Mouse (Mus musculus) 416B (cell line): ENCODE data around the gene Yif1b.

ENCODE experiments used
- DNase-seq: peaks from one replicate; pipeline ENCODE4 v3.0.0; 2011; ENCODE audit warnings: low read depth

Gene Yif1b

GRCm38 (mm10) chr7:29244732-29245416 is 6.7 kb downstream of the Yif1b start:
- DNase-seq, result peak; percentile 57

DNA sequence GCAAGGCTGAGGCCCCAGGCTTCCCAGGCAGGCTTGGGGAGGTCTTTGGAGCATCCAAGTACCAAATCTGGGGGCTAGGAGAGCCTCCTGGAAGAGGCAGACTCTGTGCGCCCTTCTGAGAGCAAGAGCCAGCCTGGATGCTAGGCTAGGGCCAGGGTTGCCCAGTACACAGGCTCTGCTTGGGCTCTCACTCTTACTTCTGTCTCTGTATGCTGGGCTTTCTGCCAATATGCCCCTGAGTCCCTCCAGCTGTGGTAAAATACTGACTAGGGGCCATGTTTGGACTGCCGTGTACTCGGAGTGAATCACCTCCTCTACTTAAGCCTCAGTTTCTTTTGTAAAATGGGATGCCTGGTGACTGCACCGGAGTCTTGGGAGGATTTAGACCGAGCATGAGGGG is 7.9 kb downstream of the Yif1b start:
- DNase-seq, result no peak

DNA sequence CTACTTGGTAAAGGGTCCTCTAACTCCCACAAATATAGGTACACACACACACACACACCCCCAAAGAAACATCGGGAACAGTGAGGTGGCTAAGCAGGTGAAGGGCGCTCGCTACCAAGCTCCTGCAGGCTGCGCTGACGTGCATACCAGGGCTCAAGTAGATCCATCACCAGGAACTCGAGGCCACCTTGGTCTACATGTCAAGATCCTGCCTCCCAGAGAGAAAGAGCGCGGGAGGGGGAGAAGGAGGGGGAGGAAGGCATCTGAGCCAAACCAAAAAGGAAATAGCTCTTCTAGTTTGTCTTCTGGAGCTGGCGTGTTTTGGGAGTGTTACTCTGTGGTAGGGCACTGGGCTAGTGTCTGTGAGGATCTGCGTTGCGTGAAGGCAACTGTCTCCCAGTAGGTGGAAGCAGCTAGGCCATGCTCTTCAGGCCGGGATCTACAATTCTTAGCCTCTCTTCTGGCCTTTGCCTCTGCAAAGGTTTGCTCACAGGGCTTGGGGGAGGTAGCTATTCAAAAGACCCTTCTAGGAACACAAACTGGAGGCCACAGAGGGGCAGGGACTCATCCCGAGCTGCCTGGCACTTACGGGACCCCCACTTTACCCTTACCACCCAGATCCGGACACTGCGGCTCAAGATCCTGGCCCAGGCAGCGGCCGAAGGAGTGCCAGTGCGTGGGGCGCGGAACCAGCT is 8.6 kb downstream of the Yif1b start:
- DNase-seq, result no peak

DNA sequence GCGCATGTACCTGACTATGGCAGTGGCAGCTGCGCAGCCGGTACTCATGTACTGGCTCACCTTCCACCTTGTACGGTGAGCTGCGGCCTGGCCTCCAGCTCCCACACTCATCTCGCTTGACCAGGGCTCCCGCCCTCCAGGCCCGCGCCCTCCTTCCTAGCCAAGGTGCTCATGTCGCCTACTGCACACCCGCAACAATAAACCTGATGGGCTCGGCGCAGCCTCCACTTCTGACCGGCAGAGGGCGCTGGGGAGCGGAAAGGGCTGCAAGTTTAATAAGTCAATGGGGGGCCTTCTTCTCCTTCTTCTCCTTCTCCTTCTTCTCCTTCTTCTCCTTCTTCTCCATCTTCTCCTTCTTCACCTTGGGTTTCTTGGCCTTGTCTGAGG is 9.2 kb downstream of the Yif1b start:
- peak; percentile 58 for DNase-seq

- DNase-seq, result no peak
Observed at GRCm38 (mm10) chr7:29247706-29248105, 9.6 kb downstream of the Yif1b start.

- DNase-seq, result no peak
Observed at GRCm38 (mm10) chr7:29248261-29248841, 10.2 kb downstream of the Yif1b start, which contains the start of gene 2200002D01Rik. 2200002D01Rik (minus strand) TSS chr7:29248466.

DNA sequence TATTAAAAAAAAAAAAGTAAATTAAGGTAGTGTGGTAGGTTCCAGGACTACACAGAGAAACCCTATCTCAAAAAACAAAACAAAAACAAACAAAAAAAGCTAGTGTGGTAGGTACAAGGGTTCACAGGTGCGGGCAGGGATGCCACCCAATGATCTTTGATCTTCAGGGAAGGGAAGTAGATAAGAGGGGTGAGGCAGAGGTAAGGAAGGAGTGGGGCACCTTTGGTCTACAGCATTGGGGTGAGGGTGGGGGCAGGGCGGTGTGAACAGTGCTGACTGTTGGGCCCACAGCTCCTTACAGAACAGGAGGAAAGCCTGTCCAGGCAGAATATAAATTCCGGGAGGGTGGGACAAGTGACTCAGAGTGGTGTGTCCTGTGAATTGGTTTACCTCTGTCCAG is 13.0 kb downstream of the Yif1b start:
- DNase-seq, result no peak

- DNase-seq, result peak; percentile 62
Observed at GRCm38 (mm10) chr7:29253842-29254241, 15.7 kb downstream of the Yif1b start.

- DNase-seq, result no peak
Observed at GRCm38 (mm10) chr7:29255875-29256274, 17.7 kb downstream of the Yif1b start.

- no peak for DNase-seq
Observed at GRCm38 (mm10) chr7:29257368-29257767, 19.2 kb downstream of the Yif1b start.

GRCm38 (mm10) chr7:29259781-29260730 is 21.9 kb downstream of the Yif1b start:
- DNase-seq, result no peak

- DNase-seq, result no peak
Observed at GRCm38 (mm10) chr7:29262151-29262550, 24.0 kb downstream of the Yif1b start.

- no peak for DNase-seq
Observed at GRCm38 (mm10) chr7:29263831-29264230, 25.7 kb downstream of the Yif1b start.

DNA sequence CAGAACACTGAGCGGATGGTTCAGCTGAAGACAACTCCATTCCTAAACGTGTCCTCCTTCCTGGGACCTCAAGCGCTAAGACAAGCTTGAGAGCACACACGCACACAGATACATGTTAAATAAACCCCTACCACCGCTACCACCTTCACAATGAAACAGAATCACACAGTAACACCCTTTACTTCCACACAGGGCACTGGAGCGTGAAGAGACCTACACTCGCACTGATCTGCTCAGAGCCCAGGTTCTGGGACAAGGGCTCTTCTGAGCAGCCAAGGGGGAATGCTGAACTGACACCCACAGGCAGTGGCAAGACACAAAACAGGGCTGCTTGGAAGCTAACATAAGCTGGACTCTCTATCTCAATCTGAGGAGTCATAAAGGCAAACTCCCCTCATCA is 27.5 kb downstream of the Yif1b start:
- DNase-seq, result no peak

- no peak for DNase-seq
Observed at GRCm38 (mm10) chr7:29266931-29267330, 28.8 kb downstream of the Yif1b start.

- DNase-seq, result no peak
Observed at GRCm38 (mm10) chr7:29270445-29270844, 32.3 kb downstream of the Yif1b start.

DNA sequence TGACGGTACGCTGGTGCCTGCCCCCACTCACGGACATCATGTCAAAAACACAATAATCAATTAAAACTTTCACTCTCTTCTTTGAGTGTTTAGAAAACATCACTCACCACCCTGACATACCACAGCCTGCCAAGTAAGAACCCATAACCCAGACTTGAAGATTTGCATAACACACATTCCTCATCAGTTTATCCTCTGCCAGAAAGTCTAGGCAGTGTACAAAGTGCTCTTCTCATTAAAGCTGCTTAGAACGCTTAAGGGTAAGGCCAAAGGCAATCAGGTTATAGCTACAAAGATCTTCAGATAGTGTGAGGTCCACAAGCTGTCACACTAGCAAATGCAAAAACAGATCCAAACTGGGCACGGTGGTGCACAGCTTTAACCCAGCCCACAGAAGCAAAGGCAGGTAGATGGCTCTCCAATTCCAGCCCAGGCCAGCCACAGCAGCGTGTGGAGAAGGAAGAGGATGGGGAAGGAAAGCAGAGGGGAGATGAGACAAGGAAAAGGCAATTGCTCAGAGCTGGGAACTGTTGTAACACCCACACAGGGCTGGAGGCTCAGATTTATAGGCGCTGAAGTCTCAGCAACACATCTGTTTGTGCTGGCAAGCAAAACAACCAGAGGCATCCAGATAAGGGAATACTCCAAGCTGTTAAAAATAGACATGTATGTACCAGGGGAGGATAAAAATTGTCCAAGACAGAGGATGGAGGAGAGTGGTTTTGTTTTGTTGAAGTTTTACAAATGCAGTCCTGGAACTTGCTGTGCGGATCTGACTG is 33.7 kb downstream of the Yif1b start:
- no peak for DNase-seq

DNA sequence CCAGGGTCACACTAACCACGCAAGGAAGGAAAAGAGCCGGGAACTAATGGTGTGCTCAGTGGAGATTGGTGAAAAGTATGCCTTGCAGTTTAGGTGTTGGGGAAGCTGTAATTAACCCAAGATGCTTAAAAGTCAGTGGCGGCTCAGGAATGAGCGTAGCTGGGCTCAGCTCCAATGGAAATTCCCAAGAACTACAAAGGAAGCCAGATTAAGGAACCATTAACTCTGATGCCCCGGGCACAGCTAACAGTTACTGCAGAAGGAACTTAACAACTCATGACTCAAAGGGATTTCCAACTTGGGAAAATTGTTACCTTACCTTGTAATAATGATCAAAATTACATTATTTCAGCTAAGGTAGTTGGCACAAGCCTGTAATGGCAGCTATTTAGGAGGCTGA is 38.6 kb downstream of the Yif1b start:
- DNase-seq, result peak; percentile 28

DNA sequence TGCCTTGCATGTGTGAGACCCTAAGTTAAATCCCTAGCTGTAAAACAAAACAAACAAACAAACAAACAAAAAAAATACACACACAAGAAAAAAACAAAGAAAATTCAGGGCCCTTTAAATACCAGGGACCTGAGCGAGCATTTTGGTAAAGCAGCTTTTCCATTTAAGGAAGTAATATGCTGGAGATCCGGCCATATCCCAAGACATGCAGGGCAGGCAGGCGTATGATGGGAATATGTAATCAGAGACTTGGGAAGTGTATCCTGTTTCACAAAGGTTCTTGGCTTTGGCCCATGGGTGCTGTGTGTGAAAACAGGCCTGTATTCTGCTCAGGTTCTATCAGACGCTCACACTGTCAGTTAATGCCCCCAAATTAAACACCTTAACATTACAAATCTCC is 39.4 kb downstream of the Yif1b start:
- DNase-seq, result no peak

DNA sequence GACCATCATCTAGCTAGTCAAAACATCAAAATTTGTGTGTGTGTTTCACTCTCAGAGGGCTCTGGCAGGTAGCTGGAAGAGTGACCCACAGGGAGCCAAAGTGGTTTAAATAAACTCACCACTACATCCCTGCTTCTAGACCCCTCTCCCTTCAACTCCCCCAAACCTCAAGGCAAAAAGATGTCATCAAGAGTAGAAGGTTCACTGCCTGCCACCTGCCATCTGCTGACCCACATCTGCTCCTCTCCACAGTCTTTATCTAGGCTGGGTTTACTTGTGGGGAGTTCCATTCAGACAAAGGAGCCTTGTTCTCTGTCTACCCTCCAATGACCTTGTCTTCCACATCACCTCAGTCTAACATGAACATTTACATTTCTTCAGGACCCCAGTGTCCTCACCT is 41.1 kb downstream of the Yif1b start:
- no peak for DNase-seq

GRCm38 (mm10) chr7:29279924-29280323 is 41.8 kb downstream of the Yif1b start:
- DNase-seq, result no peak
